9 mouse cellular contexts compared by ENCODE assay signal in the genomic region with DNA sequence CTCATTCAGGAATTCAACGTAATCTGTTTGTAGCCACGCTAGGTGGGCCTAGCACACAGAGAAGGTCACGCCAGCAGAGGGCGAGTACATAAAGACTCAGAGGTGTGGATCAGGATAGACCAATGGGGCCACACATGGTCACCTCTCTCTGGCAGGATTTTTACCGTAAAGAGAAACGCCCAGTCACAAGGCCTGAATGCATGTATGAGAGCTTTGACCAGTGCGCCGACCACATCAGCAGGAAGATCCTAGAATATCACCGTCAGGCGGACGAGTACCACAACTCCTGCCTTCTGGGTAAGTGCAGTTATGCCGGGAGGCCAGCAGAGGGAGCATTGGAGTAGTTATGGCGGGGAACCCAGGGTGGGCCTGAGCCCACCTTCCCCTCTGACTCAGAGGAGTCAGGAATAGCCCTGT. TPM values are rescaled to one million over a fixed set of nuclear protein-coding genes. Genes with fewer than 3 reads are reported as not detected.
DNase-seq lines count a peak whose midpoint lies in the region; ATAC-seq and TF ChIP-seq lines count a peak whose summit lies in the region.
"Had no signal": no experiment of that assay in that cellular context is flagged by ENCODE, and none has a peak within 500 bp of the region (broad histone marks: within the 10 kb centered on the region; RNA-seq: fewer than 3 reads in every experiment).

No protein-coding gene starts in this region.

- intact Hi-C loops in heart, postnatal 10 days (cut with DNase I): loop anchor here (1.0 to 2.0 kb wide), 3 partner anchors 19 to 185 kb away; no protein-coding TSS in a partner anchor

- no peak overlapping the region for H3K27ac ChIP-seq in embryonic facial prominence, embryonic 15.5 days (replicated peaks)
- H3K27ac ChIP-seq in lung, postnatal 0 days (ENCODE audit: low read length): no peak overlapping the region

- DNase-seq in cerebellum, adult 11 months: peak; percentile 4
- no peak for DNase-seq in cerebellum, adult 11-12 months
- DNase-seq in adrenal gland, postnatal 36 days: peak; percentile 52 to 70
- DNase-seq in heart, postnatal 10 days: peak; percentile 56 to 83
- DNase-seq in layer of hippocampus, adult 18-20 months (ENCODE audit: low spot score in 2 of 2): peak; percentile 4 to 37
- peak; percentile 73 for DNase-seq in lung, postnatal 0 days (ENCODE audit: low spot score)
- peak; percentile 23 to 35 for DNase-seq in right cerebral cortex, adult 2 months (ENCODE audit: low spot score in 2 of 2)

- TF ChIP-seq EP300 in lung, postnatal 0 days (IDR thresholded peaks at IDR 0.05): no peak

- no peaks in the 10 kb centered on the region for H3K27me3 ChIP-seq in embryonic facial prominence, embryonic 15.5 days
- H3K27me3 ChIP-seq in lung, postnatal 0 days (replicated peaks; ENCODE audit: insufficient read depth, low read length): no peaks in the 10 kb centered on the region

- no peaks in the 10 kb centered on the region for H3K36me3 ChIP-seq in embryonic facial prominence, embryonic 15.5 days
- H3K36me3 ChIP-seq in lung, postnatal 0 days (ENCODE audit: insufficient read depth, low read length): no peaks in the 10 kb centered on the region

- H3K9me3 ChIP-seq in embryonic facial prominence, embryonic 15.5 days (replicated peaks): no peaks in the 10 kb centered on the region
- H3K9me3 ChIP-seq in lung, postnatal 0 days (ENCODE audit: low read length): no peaks in the 10 kb centered on the region

- peak; percentile 87 for TF ChIP-seq CTCF in lung, postnatal 0 days (IDR thresholded peaks at IDR 0.05)

- WGBS in embryonic facial prominence, embryonic 15.5 days: 26% methylated on average over 13 of the region's 13 CpGs
- 25% methylated on average over 13 of the region's 13 CpGs for WGBS in lung, postnatal 0 days

- no peak for ATAC-seq in embryonic facial prominence, embryonic 15.5 days (ENCODE audit: insufficient number of reproducible peaks, low FRiP score, low TSS enrichment, low read depth)
- ATAC-seq in lung, postnatal 0 days: peak; percentile 72

- no peak overlapping the region for H3K9ac ChIP-seq in embryonic facial prominence, embryonic 15.5 days
- no peak overlapping the region for H3K9ac ChIP-seq in lung, postnatal 0 days (replicated peaks; ENCODE audit: low read depth)

- no peaks in the 10 kb centered on the region for H3K4me1 ChIP-seq in embryonic facial prominence, embryonic 15.5 days
- no peaks in the 10 kb centered on the region; the same call in 1 of the 2 replicates for H3K4me1 ChIP-seq in lung, postnatal 0 days (ENCODE audit: insufficient read depth, low read depth, low read length)

- H3K4me3 ChIP-seq in embryonic facial prominence, embryonic 15.5 days (replicated peaks): no peak overlapping the region
- no peak overlapping the region for H3K4me3 ChIP-seq in lung, postnatal 0 days (ENCODE audit: low read depth, low read length)

- 0 out of 2 replicates have a peak overlapping the region, but pooled peaks have one; percentile 4 for H3K4me2 ChIP-seq in embryonic facial prominence, embryonic 15.5 days (replicated peaks)
- H3K4me2 ChIP-seq in lung, postnatal 0 days (replicated peaks; ENCODE audit: low read depth, low read length): 0 out of 2 replicates have a peak overlapping the region, but pooled peaks have one; percentile 17

RNA-seq across cellular contexts. Expression of gene Tdrd7, which starts 23.5 kb away (rescaled TPM):
- total RNA-seq in adrenal gland, postnatal 36 days (2021): 10 to 100 TPM; 28.5 to 32.3 TPM
- polyA plus RNA-seq in embryonic facial prominence, embryonic 15.5 days (2015; fragmentation: Nextera tagmentation; extraction: Ambion mirVana): 13.2 and 15.5 TPM in 2 replicates
- total RNA-seq in heart, postnatal 10 days (2021): 10 to 100 TPM; 16.9 to 18.5 TPM
- total RNA-seq in layer of hippocampus, adult 18-20 months (2021): 10 to 100 TPM; 29.3 to 30.8 TPM
- polyA plus RNA-seq in lung, postnatal 0 days (2015; fragmentation: Nextera tagmentation; extraction: Ambion mirVana): 28.9 and 30.7 TPM in 2 replicates

RNA-seq across cellular contexts. Expression of gene Ccdc180, which starts 51.5 kb away (rescaled TPM):
- total RNA-seq in adrenal gland, postnatal 36 days (2021): under 1 TPM; 0.13 to 0.23 TPM
- 1.2 and 2.4 TPM in 2 replicates for polyA plus RNA-seq in embryonic facial prominence, embryonic 15.5 days (2015; fragmentation: Nextera tagmentation; extraction: Ambion mirVana)
- not detected for total RNA-seq in heart, postnatal 10 days (2021)
- total RNA-seq in layer of hippocampus, adult 18-20 months (2021): under 1 TPM; 0.36 to 0.79 TPM
- polyA plus RNA-seq in lung, postnatal 0 days (2015; fragmentation: Nextera tagmentation; extraction: Ambion mirVana): 1.4 and 2.9 TPM in 2 replicates
- total RNA-seq: left cerebral cortex, postnatal 25 days had no signal
